Mouse (Mus musculus) midbrain, embryonic 15.5 days (tissue): ENCODE measurements around the gene Cacna1e. TPM values are rescaled to one million over a fixed set of nuclear protein-coding genes. Genes with fewer than 3 reads are reported as not detected.

Source experiments
- ATAC-seq: fragments of 200-750 bp; cut with Nextera tagmentation; replicated peaks from 2 replicates; pipeline ENCODE4 v1.8.0; 2017; ENCODE audit warnings: moderate TSS enrichment
- H3K27ac ChIP-seq: fragments of 300-500 bp; sonication (generic); 2 replicates; pipeline ENCODE4 v1.5.1; 2015; ENCODE audit warnings: mild to moderate bottlenecking, inconsistent platforms
- H3K27me3 ChIP-seq: fragments of 300-500 bp; sonication (generic); replicated peaks from 2 replicates; pipeline ENCODE4 v1.6.1; 2015; ENCODE audit warnings: inconsistent platforms
- H3K36me3 ChIP-seq: fragments of 300-500 bp; sonication (generic); replicated peaks from 2 replicates; pipeline ENCODE4 v1.6.1; 2015; ENCODE audit warnings: inconsistent platforms
- H3K4me1 ChIP-seq: fragments of 300-500 bp; sonication (generic); 2 replicates; pipeline ENCODE4 v1.6.1; 2015; ENCODE audit warnings: inconsistent platforms
- H3K4me2 ChIP-seq: fragments of 300-500 bp; sonication (generic); 2 replicates; pipeline ENCODE4 v1.6.1; 2015; ENCODE audit warnings: inconsistent platforms, mild to moderate bottlenecking, moderate library complexity
- H3K4me3 ChIP-seq: fragments of 300-500 bp; sonication (generic); 2 replicates; pipeline ENCODE4 v1.5.1; 2015; ENCODE audit warnings: mild to moderate bottlenecking, inconsistent platforms
- H3K9ac ChIP-seq: fragments of 300-500 bp; sonication (generic); 2 replicates; pipeline ENCODE4 v1.6.1; 2015; ENCODE audit warnings: mild to moderate bottlenecking, inconsistent platforms
- H3K9me3 ChIP-seq: fragments of 300-500 bp; sonication (generic); 2 replicates; pipeline ENCODE4 v1.6.1; 2016; ENCODE audit warnings: inconsistent platforms
- WGBS: fragments of 180-500 bp; shearing (Covaris S2); methylation state at CpG from one replicate; pipeline ENCODE4 v1.1.7; 2015; ENCODE audit warnings: mixed read lengths; 5-methylcytosine and 5-hydroxymethylcytosine counted together
- polyA plus RNA-seq: library from polyadenylated mRNA; unstranded; fragments of >200 nt; fragmentation: Nextera tagmentation; extraction: Ambion mirVana; gene quantifications from 2 replicates; pipeline ENCODE4 v1.2.1, GENCODE M21; 2015

The Cacna1e gene
- polyA plus RNA-seq, 1 experiment from 2014 or later = 19.3 TPM

DNA sequence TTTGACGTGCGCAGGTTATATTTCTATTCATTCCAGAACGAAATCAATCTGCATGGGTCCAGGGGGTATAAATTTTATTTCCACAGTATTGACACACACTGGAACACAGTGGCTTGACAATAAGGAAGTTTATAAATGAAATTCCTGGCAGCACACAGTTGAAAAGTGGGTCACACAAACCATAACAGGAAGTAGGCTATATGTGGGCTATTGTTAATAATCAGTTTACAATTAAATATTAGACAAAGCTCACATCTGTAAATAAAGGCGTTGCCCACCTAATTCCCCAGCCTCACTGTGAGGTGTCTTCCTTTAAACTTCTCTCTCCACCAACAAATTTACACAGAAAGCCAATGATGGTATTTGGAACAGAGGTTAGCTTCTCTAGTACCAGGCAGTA, 305.6 kb downstream of the Cacna1e start:
- Histone ChIP-seq H3K4me3 (no peak overlapping the region), H3K9ac (no peak overlapping the region), H3K27ac (no peak overlapping the region), H3K4me2 (no peak overlapping the region), H3K9me3 (no peaks in the 10 kb centered on the region), H3K36me3 (no peaks in the 10 kb centered on the region), H3K4me1 (no peaks in the 10 kb centered on the region), H3K27me3 (no peaks in the 10 kb centered on the region)
- 77% methylated on average over 4 of the region's 4 CpGs for WGBS
- ATAC-seq = no peak

DNA sequence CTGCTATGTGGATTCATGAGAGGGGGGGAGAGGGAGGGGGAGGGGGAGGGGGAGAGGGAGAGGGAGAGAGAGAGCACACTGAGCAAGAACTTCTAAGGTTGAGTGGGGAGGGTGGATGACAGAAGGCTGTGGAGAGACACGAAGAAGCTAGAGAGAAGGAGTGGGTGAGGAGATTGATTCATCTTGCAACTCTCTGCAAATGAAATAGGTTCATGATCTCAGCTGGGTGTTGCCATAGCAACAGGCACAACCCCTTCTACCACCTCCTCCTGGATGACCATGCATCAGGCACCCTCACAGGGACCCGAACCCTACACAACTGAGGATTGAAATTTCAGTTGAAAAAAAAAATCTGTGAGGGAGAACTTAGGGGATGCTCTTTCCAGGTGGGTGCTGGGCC, 307.9 kb downstream of the Cacna1e start:
- 67% methylated on average over 2 of the region's 2 CpGs for WGBS
- Histone ChIP-seq H3K4me3 (no peak overlapping the region), H3K27me3 (no peaks in the 10 kb centered on the region), H3K9ac (no peak overlapping the region), H3K4me2 (no peak overlapping the region), H3K27ac (no peak overlapping the region), H3K36me3 (no peaks in the 10 kb centered on the region), H3K9me3 (no peaks in the 10 kb centered on the region), H3K4me1 (no peaks in the 10 kb centered on the region)
- no peak for ATAC-seq

DNA sequence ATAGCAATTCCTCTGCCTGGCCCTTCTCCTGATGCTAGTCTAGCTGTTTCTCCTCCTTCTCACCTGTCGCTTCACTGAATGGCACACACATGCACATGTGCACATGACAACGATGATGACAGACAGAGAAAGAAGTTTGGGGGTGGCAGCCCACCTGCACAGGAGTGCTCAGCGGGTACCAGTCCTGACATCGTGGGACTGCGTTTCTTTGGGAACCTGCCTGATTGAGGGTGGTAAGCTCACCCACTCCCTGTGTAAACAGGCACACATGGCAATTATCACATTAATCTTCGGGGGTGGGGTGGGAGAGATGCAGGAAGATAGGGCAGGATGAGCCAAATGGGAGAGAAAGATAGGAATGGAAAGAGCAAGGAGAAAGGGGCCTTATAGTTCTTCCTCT, 318.3 kb downstream of the Cacna1e start:
- 85% methylated on average over 6 of the region's 6 CpGs for WGBS
- no peak overlapping the region for H3K9ac ChIP-seq
- no peak for ATAC-seq
- H3K4me3 ChIP-seq = no peak overlapping the region
- no peak overlapping the region for H3K27ac ChIP-seq
- no peaks in the 10 kb centered on the region for H3K27me3 ChIP-seq
- H3K36me3 ChIP-seq = no peaks in the 10 kb centered on the region
- H3K4me1 ChIP-seq = no peaks in the 10 kb centered on the region
- no peaks in the 10 kb centered on the region for H3K9me3 ChIP-seq
- H3K4me2 ChIP-seq = no peak overlapping the region

DNA sequence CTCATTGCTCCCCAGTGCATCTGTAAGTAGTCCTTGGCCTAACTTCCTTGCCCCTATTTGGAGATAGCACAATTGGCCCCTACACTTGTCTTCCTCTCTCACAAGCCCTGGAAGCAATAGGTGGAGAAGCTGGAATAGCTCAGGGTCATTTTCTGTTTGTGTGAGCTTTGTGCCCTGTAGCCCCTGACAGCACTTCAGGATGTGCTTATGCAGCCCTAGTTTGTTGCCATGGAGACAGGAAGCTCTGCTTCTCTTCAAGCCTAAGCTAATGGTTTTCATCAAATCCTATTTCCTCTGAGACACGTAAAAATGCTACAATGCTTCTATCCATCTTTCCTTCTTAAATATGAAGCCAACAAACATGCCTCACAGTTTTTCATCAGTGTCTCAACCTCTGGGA, 328.5 kb downstream of the Cacna1e start:
- Histone ChIP-seq H3K4me3 (no peak overlapping the region), H3K9me3 (no peaks in the 10 kb centered on the region), H3K4me2 (no peak overlapping the region), H3K36me3 (no peaks in the 10 kb centered on the region), H3K9ac (no peak overlapping the region), H3K27ac (peak overlapping the region; percentile 35), H3K27me3 (no peaks in the 10 kb centered on the region), H3K4me1 (peaks cover 11% of the 10 kb centered on the region)
- 16% methylated on average over 1 of the region's 1 CpGs for WGBS
- ATAC-seq = peak; percentile 79

DNA sequence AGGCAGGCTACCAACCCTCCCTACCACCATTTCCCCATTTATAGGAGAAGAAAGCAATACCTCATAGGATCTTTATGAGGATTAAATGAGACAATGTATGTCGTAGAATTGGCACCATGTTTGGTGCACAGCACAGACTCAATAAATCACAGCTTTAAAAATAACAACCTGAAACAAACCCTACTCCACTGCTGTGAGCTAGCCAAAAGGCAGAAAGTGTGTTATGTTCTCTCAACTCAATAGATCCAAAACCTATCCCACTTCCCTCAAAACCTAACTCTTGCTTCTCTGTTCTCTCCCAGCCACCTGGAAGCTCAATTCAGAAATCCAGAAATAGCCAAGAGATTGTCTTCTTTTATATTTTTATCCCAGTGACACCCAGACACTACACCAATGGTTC, 331.2 kb downstream of the Cacna1e start:
- Histone ChIP-seq H3K4me2 (no peak overlapping the region), H3K9me3 (no peaks in the 10 kb centered on the region)
- whole genome bisulfite sequencing = 89% methylated on average over 1 of the region's 1 CpGs

DNA sequence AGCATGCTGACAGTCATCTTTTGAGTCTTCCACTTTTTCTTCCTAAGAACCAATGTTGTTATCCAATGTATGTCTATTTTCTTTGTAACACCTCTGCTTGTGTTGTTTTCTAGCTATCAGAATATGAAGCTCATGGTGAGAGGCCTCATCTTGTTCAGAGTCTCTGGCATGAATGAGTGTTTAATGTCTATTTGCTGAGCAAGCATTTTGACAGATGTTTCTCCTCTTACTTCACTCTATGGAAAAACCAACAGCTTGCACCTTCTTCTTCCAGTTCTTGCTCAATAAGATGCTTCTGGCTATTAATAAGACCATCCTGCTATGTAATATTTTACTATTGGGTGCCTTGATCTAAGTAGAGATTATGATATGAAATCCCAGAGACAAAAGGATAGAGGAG, 346.9 kb downstream of the Cacna1e start:
- Histone ChIP-seq H3K27me3 (no peaks in the 10 kb centered on the region), H3K9me3 (no peaks in the 10 kb centered on the region), H3K36me3 (no peaks in the 10 kb centered on the region), H3K27ac (no peak overlapping the region), H3K4me3 (no peak overlapping the region), H3K4me2 (no peak overlapping the region), H3K4me1 (peaks cover 9% of the 10 kb centered on the region), H3K9ac (no peak overlapping the region)
- no peak for ATAC-seq

More for the DNA sequence above, 331.2 kb downstream of the Cacna1e start:
- no peak for ATAC-seq
- H3K36me3 ChIP-seq = no peaks in the 10 kb centered on the region
- H3K4me1 ChIP-seq = peaks cover 11% of the 10 kb centered on the region
- H3K9ac ChIP-seq = no peak overlapping the region
- no peaks in the 10 kb centered on the region for H3K27me3 ChIP-seq
- H3K4me3 ChIP-seq = no peak overlapping the region
- H3K27ac ChIP-seq = no peak overlapping the region

DNA sequence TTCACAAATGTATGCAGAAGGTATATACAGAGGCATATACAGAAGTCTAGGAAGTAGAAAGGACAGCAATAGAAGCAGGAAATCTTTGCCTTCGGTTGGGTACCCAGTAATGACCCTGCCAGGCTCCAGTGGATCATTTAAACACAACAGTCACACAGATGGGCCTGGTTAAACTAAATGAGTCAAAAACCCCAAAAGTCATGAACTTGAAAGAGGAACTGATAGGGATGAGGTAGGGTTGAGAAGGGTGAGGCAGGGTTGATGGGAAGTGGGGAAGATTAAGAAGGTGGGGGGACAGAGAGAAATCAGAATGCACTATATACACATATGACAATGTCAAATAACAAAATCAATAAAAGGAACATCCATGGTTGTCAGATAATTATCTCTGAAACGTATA, 347.5 kb downstream of the Cacna1e start:
- WGBS = 78% methylated on average over 2 of the region's 2 CpGs
- ATAC-seq = no peak
- Histone ChIP-seq H3K27ac (no peak overlapping the region), H3K4me3 (no peak overlapping the region), H3K4me2 (no peak overlapping the region), H3K9me3 (no peaks in the 10 kb centered on the region), H3K36me3 (no peaks in the 10 kb centered on the region), H3K27me3 (no peaks in the 10 kb centered on the region), H3K9ac (no peak overlapping the region), H3K4me1 (peaks cover 9% of the 10 kb centered on the region)

DNA sequence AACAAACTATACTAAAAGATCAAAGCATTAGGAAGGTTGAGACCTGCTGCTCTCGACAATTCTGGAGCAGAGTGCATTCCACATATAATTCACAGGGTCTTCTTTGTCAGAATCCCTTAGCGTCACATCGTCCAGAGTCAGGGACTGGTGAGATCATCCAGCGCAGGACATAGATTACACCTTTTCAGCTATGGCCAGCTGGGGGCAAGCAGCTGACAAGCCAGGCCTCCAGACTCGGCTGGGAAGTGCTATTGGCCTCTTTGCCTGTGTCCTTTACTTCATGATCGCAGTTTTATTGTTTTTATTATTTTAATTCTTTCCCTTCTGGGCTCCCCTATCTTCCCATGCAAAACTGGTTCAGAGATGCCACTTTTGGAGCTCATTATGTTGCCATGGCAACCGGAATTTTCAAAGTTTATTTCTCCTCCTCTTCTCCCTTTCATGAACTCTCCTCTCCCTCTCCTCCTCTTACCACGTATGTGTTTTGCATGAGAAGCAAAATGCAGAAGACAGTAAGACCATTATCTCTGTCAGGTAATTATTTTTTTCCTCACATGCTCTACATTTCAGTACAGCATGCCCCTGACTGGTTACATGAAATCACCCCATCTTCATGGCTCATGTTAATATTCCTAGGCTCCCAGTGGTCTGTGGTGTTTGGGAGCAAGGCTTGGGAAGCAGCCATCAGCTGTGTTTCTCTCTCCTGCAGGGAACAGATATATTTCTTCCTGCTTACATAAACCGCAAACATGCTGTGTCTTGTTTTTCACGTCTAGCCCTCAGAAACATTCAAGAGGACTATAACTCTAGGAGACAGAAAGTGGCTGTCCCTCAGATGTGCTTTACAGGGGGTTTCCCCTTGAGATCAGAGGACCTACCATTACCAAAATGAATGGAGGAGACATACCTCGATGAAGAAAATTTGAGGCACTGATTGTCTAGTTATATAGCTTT, 351.0 kb downstream of the Cacna1e start:
- peak; percentile 74 for ATAC-seq
- 50% methylated on average over 11 of the region's 11 CpGs for WGBS
- Histone ChIP-seq H3K9ac (no peak overlapping the region), H3K27ac (peak overlapping the region; percentile 60; the same call in 1 of the 2 replicates), H3K27me3 (no peaks in the 10 kb centered on the region), H3K4me1 (peaks cover 9% of the 10 kb centered on the region), H3K4me2 (no peak overlapping the region), H3K36me3 (no peaks in the 10 kb centered on the region), H3K9me3 (no peaks in the 10 kb centered on the region), H3K4me3 (no peak overlapping the region)

DNA sequence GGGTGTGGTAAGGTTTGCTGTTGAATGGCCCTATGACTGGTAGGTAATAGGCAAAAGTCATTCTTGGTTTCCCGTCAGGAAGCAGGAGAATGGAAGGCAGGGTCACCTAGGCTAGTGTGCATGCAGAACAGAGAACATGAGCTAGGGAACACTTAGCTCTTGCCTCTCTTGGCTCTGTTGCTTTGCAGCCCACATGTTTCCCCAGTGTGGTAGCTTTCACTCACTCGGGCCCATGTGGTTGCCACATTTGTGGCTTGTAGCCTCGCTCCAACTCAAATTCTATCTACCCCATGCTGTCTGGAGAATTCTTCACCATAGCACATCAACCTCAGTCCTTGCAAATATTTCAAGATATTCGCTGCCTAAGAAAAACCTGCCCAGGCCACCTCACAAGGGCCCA, 354.6 kb downstream of the Cacna1e start:
- ATAC-seq = no peak
- Histone ChIP-seq H3K4me3 (no peak overlapping the region), H3K4me2 (no peak overlapping the region), H3K9me3 (no peaks in the 10 kb centered on the region), H3K4me1 (peaks cover 9% of the 10 kb centered on the region), H3K9ac (no peak overlapping the region), H3K27me3 (no peaks in the 10 kb centered on the region), H3K36me3 (no peaks in the 10 kb centered on the region), H3K27ac (no peak overlapping the region)
- 93% methylated on average over 4 of the region's 4 CpGs for WGBS

DNA sequence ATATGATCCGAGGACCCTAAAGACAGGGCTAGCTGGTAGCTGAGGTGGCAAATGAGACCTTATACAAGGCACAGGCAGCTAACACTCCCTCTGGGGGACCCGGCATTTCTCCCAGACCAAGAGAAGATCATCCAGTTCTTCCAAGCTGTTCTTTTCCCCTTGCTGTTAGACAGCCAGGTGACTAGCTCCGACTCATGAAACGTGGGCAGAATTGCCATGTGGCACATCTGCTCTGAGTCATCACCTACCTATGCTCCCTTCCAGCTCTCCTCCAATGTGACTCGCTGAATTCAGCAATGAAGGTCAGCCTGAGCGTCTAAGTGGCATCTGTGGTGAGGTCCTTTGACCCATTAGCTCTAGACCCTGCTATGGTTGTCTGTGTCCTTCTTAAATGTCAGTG, 355.5 kb downstream of the Cacna1e start:
- WGBS = 91% methylated on average over 6 of the region's 6 CpGs
- no peak overlapping the region for H3K27ac ChIP-seq
- no peak for ATAC-seq
- no peaks in the 10 kb centered on the region for H3K27me3 ChIP-seq
- H3K4me2 ChIP-seq = no peak overlapping the region
- no peaks in the 10 kb centered on the region for H3K36me3 ChIP-seq
- H3K4me3 ChIP-seq = no peak overlapping the region
- H3K9me3 ChIP-seq = no peaks in the 10 kb centered on the region
- no peak overlapping the region for H3K9ac ChIP-seq
- H3K4me1 ChIP-seq = peaks cover 9% of the 10 kb centered on the region

DNA sequence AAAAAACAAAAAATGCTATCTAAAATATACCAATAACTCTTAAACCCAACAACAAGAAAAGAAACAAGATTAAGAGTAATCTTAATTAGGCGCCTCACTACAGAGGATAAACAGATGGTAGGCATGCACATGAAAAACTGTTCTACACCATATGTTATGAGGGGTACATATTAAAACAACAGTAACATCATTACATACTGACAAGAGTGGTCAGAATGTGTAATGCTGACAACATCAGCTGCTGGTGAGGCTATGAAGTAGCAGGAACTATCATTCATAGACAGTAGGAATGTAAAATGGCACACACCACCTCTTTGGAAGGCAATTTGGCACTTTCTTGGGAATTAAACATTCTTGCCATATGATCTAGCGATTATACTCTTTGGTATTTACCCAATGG, 363.6 kb downstream of the Cacna1e start:
- no peaks in the 10 kb centered on the region for H3K4me1 ChIP-seq
- no peak for ATAC-seq
- no peaks in the 10 kb centered on the region for H3K27me3 ChIP-seq
- no peaks in the 10 kb centered on the region for H3K9me3 ChIP-seq
- H3K27ac ChIP-seq = no peak overlapping the region
- no peak overlapping the region for H3K4me2 ChIP-seq
- H3K9ac ChIP-seq = no peak overlapping the region
- H3K36me3 ChIP-seq = no peaks in the 10 kb centered on the region
- H3K4me3 ChIP-seq = no peak overlapping the region
- WGBS = 90% methylated on average over 2 of the region's 2 CpGs

DNA sequence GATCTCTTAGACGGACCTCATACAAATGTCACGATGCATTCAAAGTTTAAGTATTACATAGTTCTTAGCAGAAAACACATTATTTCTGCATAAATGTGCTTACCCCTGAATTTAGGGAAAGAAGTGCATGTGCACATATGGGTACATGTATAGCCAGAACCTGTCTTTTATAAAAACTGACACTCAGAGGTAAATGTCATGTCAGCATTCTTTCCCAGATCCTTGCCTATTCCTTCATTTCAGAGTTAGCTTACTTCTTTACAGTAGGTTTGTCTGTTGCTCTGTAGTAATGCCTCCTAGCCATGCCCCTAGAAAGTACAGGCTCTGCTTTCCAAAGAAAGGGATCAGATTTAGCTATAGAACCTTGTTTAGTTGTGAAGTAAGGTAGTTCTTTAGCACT, 369.0 kb downstream of the Cacna1e start:
- Histone ChIP-seq H3K4me1 (no peaks in the 10 kb centered on the region), H3K4me2 (no peak overlapping the region), H3K4me3 (no peak overlapping the region), H3K36me3 (no peaks in the 10 kb centered on the region), H3K27me3 (no peaks in the 10 kb centered on the region), H3K9me3 (no peaks in the 10 kb centered on the region), H3K9ac (no peak overlapping the region), H3K27ac (no peak overlapping the region)
- ATAC-seq = no peak
- 96% methylated on average over 2 of the region's 2 CpGs for WGBS

DNA sequence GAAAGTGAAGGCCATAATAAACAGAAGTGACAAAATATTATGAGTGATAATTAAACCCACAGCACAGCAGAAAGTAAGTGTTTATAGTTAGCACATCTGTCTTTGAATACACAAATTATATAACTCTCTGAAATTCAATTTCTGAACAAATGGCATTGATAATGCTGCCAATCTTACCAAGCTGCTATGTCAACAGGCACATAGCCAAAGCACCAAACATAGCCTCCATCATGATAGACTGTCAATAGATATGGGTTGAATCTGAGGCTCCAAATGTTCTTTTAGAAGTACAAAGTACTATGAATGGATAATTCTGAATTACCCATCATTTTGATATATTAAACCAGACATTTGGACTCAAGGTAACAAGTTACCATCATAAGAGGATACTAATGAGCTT, 372.6 kb downstream of the Cacna1e start:
- Histone ChIP-seq H3K4me3 (no peak overlapping the region), H3K9me3 (no peaks in the 10 kb centered on the region), H3K36me3 (no peaks in the 10 kb centered on the region), H3K27ac (no peak overlapping the region), H3K27me3 (no peaks in the 10 kb centered on the region), H3K4me1 (no peaks in the 10 kb centered on the region), H3K4me2 (no peak overlapping the region), H3K9ac (no peak overlapping the region)
- ATAC-seq = no peak
